Mouse (Mus musculus): ENCODE data around the gene Olfr1179.
"Not testable (repeated sequence)": the region's sequence is repeated elsewhere in the genome, so short reads cannot be mapped to it uniquely, and the experiment has no call there.

Olfr1179 gene

DNA sequence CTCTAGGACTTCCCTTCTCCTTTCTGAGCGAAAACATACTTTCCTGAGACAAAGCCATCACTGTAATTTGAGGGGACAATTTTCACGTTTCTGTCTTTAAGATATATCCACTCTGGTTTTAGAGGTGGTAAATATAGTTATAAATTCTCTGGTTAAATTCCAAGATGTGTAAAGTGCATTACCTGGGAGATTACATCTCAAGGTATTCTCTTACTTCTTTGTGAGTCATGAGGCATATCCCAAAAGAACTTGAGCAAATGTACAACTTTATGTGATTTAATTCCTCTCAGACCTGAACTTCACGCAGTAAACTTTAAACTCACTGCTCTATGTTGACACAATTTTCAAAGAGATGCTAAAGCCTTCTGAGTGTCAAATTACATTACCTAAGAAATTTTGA, at the start of gene Olfr1179:
Olfr1179 (minus strand) TSS at position 101 of the 400 bp plus-strand sequence.
- no peak for DNase-seq

DNA sequence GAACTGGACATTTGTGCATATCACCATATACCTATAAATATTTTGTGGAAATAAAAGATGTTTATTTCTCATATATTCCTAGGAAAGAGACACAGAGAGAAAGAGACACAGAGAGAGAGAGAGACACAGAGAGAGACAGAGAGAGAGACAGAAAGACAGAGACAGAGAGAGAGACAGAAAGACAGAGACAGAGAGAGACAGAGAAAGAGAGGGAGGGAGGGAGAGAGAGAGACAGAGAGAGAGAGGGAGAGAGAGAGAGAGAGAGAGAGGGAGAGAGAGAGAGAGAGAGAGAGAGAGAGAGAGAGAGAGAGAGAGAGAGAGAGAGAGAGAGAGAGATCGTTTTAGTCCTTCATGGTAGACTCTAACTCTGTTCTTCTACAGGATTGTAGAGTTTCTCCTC, 48.3 kb upstream of the Olfr1179 start, which contains the start of gene Olfr1183:
Olfr1183 (plus strand) TSS at position 301 of the 400 bp plus-strand sequence.
- not testable (repeated sequence) for DNase-seq

DNA sequence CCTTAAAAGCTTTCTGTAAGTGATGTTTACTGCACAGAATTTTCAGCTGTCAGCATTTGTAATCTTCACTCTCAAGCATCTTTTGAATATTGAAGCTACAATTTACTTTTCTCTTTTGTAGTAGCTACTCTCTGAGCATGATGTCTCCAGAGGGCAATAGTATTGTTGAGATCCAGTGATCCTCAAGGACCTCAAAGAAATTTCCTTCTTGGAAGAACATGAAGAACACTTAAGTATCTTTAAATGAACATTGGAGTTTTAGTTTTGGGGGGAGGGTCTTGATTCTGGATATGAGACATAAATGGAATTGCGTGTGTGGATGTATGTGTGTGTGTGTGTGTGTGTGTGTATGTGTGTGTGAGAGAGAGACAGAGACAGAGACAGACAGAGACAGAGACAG, 42.8 kb upstream of the Olfr1179 start, which contains the start of gene Gm13757:
Gm13757 (minus strand) TSS at position 101 of the 400 bp plus-strand sequence.
- no peak for DNase-seq

GRCm38 (mm10) chr2:88426071-88426470, 19.8 kb upstream of the Olfr1179 start, which contains the start of gene Olfr1181:
Gene Olfr1181 (minus strand): TSS chr2:88426171.
- DNase-seq, result no peak

DNA sequence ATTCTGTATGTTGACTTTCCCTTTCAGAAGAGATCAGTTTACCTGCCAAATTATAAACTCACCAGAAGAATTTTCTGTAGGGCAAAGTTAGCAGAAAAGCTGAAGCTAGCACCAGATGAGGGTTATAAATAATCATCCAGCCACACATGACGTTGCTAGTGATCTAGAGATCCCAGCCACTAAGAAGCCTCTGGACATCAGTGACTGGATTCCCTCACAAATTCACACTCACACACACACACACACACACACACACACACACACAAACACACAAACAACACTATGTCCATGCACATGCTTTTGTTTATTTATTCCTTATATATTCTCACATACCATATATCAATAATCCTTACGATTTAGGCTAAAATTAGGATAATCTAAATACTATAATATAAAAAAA, 12.8 kb upstream of the Olfr1179 start, which contains the start of gene Olfr1180:
Olfr1180 (minus strand) TSS at position 101 of the 400 bp plus-strand sequence.
- DNase-seq, result no peak

- no peak for DNase-seq
Measured at GRCm38 (mm10) chr2:88386762-88387161, 19.5 kb downstream of the Olfr1179 start, which contains the start of gene Olfr1178. Gene Olfr1178 (plus strand): TSS chr2:88387062.

GRCm38 (mm10) chr2:88356304-88356703, 49.9 kb downstream of the Olfr1179 start:
- DNase-seq, result peak; percentile 23
